Mouse (Mus musculus) heart, postnatal 0 days (tissue): ENCODE data around the gene Lenep. TPM values are rescaled to one million over a fixed set of nuclear protein-coding genes. Genes with fewer than 3 reads are reported as not detected.

Experiments used
- ATAC-seq: fragments of 200-750 bp; cut with Nextera tagmentation; 2 replicates; pipeline ENCODE4 v1.8.0; 2017; ENCODE audit warnings: low read depth, moderate number of reproducible peaks, moderate library complexity; ENCODE audit not compliant: insufficient read depth
- DNase-seq: peaks from one replicate; pipeline ENCODE4 v3.0.0-alpha.2; 2016; ENCODE audit warnings: low spot score
- H3K27ac ChIP-seq: fragments of 300-500 bp; sonication (generic); 2 replicates; pipeline ENCODE4 v1.5.1; 2014; ENCODE audit warnings: low read depth, mild to moderate bottlenecking
- H3K27me3 ChIP-seq: fragments of 300-500 bp; sonication (generic); 2 replicates; pipeline ENCODE4 v1.6.1; 2014; ENCODE audit warnings: low read length, mixed read lengths; ENCODE audit not compliant: control insufficient read depth, insufficient read depth
- H3K36me3 ChIP-seq: fragments of 300-500 bp; sonication (generic); replicated peaks from 2 replicates; pipeline ENCODE4 v1.6.1; 2014; ENCODE audit warnings: low read length, mixed read lengths; ENCODE audit not compliant: control insufficient read depth, insufficient read depth
- H3K4me1 ChIP-seq: fragments of 300-500 bp; sonication (generic); 2 replicates; pipeline ENCODE4 v1.6.1; 2014; ENCODE audit warnings: antibody characterized with exemption; ENCODE audit not compliant: control insufficient read depth, insufficient read depth
- H3K4me2 ChIP-seq: fragments of 300-500 bp; sonication (generic); 2 replicates; pipeline ENCODE4 v1.6.1; 2014; ENCODE audit warnings: low read depth, mild to moderate bottlenecking, low read length, moderate library complexity
- H3K4me3 ChIP-seq: fragments of 300-500 bp; sonication (generic); 2 replicates; pipeline ENCODE4 v1.5.1; 2014; ENCODE audit warnings: low read depth, low read length
- H3K9ac ChIP-seq: fragments of 300-500 bp; sonication (generic); replicated peaks from 2 replicates; pipeline ENCODE4 v1.6.1; 2014; ENCODE audit warnings: low read depth, low read length, mixed read lengths
- H3K9me3 ChIP-seq: fragments of 300-500 bp; sonication (generic); replicated peaks from 2 replicates; pipeline ENCODE4 v1.6.1; 2016; ENCODE audit warnings: low read length; ENCODE audit not compliant: control insufficient read depth
- CTCF ChIP-seq: IDR thresholded peaks from 2 replicates; pipeline ENCODE4 v1.5.1; 2016; ENCODE audit warnings: antibody characterized with exemption, control low read depth, low read depth
- EP300 ChIP-seq: IDR thresholded peaks from 2 replicates; pipeline ENCODE4 v1.6.1; 2016; ENCODE audit warnings: antibody characterized with exemption, low read depth
- WGBS: fragments of 180-500 bp; shearing (Covaris S2); extraction: QIAGEN DNeasy Blood & Tissue Kit; methylation state at CpG from one replicate; pipeline ENCODE4 v1.1.7; 2014; 5-methylcytosine and 5-hydroxymethylcytosine counted together
- polyA plus RNA-seq: library from polyadenylated mRNA; unstranded; fragments of >200 nt; fragmentation: Nextera tagmentation; extraction: Ambion mirVana; gene quantifications from 2 replicates; pipeline ENCODE4 v1.2.1, GENCODE M21; 2015
- total RNA-seq: library from RNA; depleted of rRNA; stranded (reverse); fragments of >200 nt; gene quantifications from 2 replicates; pipeline ENCODE4 v1.2.3, GENCODE M21; 2014; ENCODE audit warnings: low replicate concordance

Gene Lenep
- total and polyA plus RNA-seq, 2 experiments from 2014 or later: not detected

- no peak for ATAC-seq
- Histone ChIP-seq H3K27me3 (no peaks in the 10 kb centered on the region), H3K9ac (no peak overlapping the region), H3K4me1 (peaks cover 24% of the 10 kb centered on the region), H3K36me3 (no peaks in the 10 kb centered on the region), H3K27ac (no peak overlapping the region), H3K4me3 (no peak overlapping the region), H3K4me2 (no peak overlapping the region), H3K9me3 (no peaks in the 10 kb centered on the region)
- no peak for TF ChIP-seq CTCF
- no peak for TF ChIP-seq EP300
- DNase-seq: no peak
- 76% methylated on average over 17 of the region's 17 CpGs for WGBS
These were observed 15.9 kb downstream of the Lenep start for GRCm38 (mm10) chr3:89386438-89387420.

GRCm38 (mm10) chr3:89385451-89385850, 17.1 kb downstream of the Lenep start:
- Histone ChIP-seq H3K4me2 (no peak overlapping the region), H3K27me3 (no peaks in the 10 kb centered on the region), H3K36me3 (peaks cover 6% of the 10 kb centered on the region), H3K27ac (no peak overlapping the region), H3K4me3 (no peak overlapping the region), H3K9ac (no peak overlapping the region), H3K4me1 (peaks cover 15% of the 10 kb centered on the region), H3K9me3 (no peaks in the 10 kb centered on the region)
- WGBS: 67% methylated on average over 11 of the region's 11 CpGs
- TF ChIP-seq EP300 (no peak), CTCF (no peak)
- DNase-seq (no peak), ATAC-seq (no peak)

DNA sequence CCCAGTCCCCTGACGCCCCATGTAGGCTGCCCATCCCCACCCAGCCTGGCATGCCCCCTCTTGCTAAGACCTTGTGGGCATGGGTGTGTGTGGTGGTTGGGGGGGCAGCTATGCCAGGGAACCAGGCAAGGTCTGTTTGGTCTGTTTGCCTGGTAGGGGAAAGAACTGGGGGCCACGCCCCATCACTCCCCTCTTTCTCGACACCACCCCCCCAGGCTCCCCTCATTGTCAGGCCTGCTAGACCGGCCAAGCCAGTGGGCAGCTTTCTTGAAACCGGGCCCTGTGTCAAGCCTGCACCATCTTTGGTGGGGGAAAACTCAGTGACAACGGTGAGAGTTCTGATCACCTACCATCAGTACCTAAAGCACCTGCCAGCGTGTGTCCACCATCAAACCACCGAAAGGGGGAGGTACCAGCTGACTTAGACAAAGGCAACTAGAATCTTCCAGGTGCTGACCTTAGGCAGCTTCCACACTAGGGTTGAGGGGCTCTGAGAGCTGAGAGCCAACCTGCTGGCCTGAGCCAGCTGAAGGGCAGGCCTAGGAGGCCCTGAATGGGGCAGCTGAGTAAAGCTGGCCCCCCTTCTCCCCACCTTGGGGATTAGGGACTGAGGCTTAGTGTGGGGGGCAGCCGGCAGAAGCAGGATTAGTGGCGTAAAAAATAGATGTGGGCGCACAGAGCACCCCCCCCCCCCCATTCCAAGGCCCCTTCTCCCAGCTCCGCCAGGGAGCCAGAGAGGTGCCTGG, 18.1 kb downstream of the Lenep start:
- Histone ChIP-seq H3K27me3 (no peaks in the 10 kb centered on the region), H3K36me3 (peaks cover 11% of the 10 kb centered on the region), H3K27ac (no peak overlapping the region), H3K9ac (no peak overlapping the region), H3K4me2 (no peak overlapping the region), H3K4me3 (no peak overlapping the region), H3K4me1 (0 out of 2 replicates have a peak, but pooled peaks cover 8% of the 10 kb centered on the region), H3K9me3 (no peaks in the 10 kb centered on the region)
- DNase-seq (no peak), ATAC-seq (no peak)
- WGBS: 84% methylated on average over 11 of the region's 12 CpGs
- TF ChIP-seq CTCF (no peak), EP300 (no peak)

DNA sequence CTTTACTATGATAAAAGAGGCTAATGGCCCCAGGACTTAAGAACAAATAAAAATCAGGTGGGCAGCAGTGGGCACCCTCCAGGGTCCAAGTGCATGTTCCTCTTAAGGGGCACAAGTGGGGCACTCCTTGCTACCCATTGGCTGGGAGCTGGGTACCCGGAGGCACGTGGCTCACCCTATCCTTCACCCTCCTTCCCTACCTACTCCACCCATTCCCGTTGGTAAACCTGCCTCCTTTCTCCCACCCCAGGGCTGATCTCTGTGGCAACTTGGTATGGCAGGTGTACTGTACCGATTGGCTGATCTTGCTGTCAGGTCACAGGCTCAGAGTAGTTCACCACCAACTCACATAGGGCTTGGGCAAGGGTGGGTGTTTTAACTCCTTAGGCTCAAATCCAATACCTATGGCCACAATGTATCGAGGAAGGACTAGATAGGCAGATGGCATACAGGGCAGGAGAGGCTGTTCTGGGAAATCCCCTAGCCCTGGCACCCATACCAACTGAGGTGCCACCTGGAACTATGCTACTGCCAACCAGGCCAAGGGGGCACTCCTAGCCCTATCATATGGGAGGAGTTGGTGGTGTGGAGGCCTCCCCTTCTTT, 18.8 kb downstream of the Lenep start:
- Histone ChIP-seq H3K9me3 (no peaks in the 10 kb centered on the region), H3K4me3 (no peak overlapping the region), H3K9ac (no peak overlapping the region), H3K27me3 (no peaks in the 10 kb centered on the region), H3K27ac (no peak overlapping the region), H3K4me1 (0 out of 2 replicates have a peak, but pooled peaks cover 8% of the 10 kb centered on the region), H3K36me3 (peaks cover 11% of the 10 kb centered on the region), H3K4me2 (no peak overlapping the region)
- WGBS: 82% methylated on average over 5 of the region's 5 CpGs
- DNase-seq: no peak
- no peak for ATAC-seq
- TF ChIP-seq EP300 (no peak), CTCF (no peak)

GRCm38 (mm10) chr3:89382950-89383349, 19.6 kb downstream of the Lenep start:
- H3K4me3 ChIP-seq: no peak overlapping the region
- no peaks in the 10 kb centered on the region for H3K27me3 ChIP-seq
- DNase-seq (no peak), ATAC-seq (no peak)
- WGBS: 64% methylated on average over 5 of the region's 5 CpGs
- H3K9ac ChIP-seq: no peak overlapping the region
- H3K4me2 ChIP-seq: no peak overlapping the region
- no peaks in the 10 kb centered on the region for H3K9me3 ChIP-seq
- H3K27ac ChIP-seq: no peak overlapping the region
- peaks cover 8% of the 10 kb centered on the region; the same call in 1 of the 2 replicates for H3K4me1 ChIP-seq
- no peak for TF ChIP-seq CTCF
- TF ChIP-seq EP300: no peak
- H3K36me3 ChIP-seq: peaks cover 11% of the 10 kb centered on the region
